Mouse (Mus musculus) splenic B cell, adult 2 months (primary cell): Measurements from ENCODE around the gene Nfia.

ENCODE experiments used
- DNase-seq: peaks from one replicate; pipeline ENCODE4 v3.0.0-alpha.2; 2011; ENCODE audit warnings: low read depth, low spot score
- H3K27me3 ChIP-seq: 2 replicates; pipeline ENCODE4 v1.6.1; 2012; ENCODE audit warnings: mild to moderate bottlenecking, low read length, moderate library complexity, mixed read lengths; ENCODE audit not compliant: control insufficient read depth, poor library complexity, insufficient read depth, severe bottlenecking
- H3K36me3 ChIP-seq: 2 replicates; pipeline ENCODE4 v1.6.1; 2012; ENCODE audit warnings: mild to moderate bottlenecking, low read length, moderate library complexity, mixed read lengths; ENCODE audit not compliant: control insufficient read depth, poor library complexity, insufficient read depth, severe bottlenecking

The Nfia gene

GRCm38 (mm10) chr4:98058182-98058581, 285.6 kb downstream of the Nfia start:
- DNase-seq, result no peak
- H3K27me3 ChIP-seq, result no peaks in the 10 kb centered on the region

GRCm38 (mm10) chr4:98060601-98061000, 288.1 kb downstream of the Nfia start:
- H3K27me3 ChIP-seq, result no peaks in the 10 kb centered on the region
- H3K36me3 ChIP-seq, result no peaks in the 10 kb centered on the region
- no peak for DNase-seq

More at GRCm38 (mm10) chr4:98058182-98058581, 285.6 kb downstream of the Nfia start:
- no peaks in the 10 kb centered on the region for H3K36me3 ChIP-seq

- Histone ChIP-seq H3K27me3 (no peaks in the 10 kb centered on the region), H3K36me3 (no peaks in the 10 kb centered on the region)
- no peak for DNase-seq
Measured at GRCm38 (mm10) chr4:98061086-98061485, 288.6 kb downstream of the Nfia start.

- DNase-seq, result no peak
- Histone ChIP-seq H3K27me3 (no peaks in the 10 kb centered on the region), H3K36me3 (no peaks in the 10 kb centered on the region)
Measured at GRCm38 (mm10) chr4:98063280-98063679, 290.7 kb downstream of the Nfia start.

GRCm38 (mm10) chr4:98076106-98076505, 303.6 kb downstream of the Nfia start:
- DNase-seq, result no peak
- H3K36me3 ChIP-seq, result no peaks in the 10 kb centered on the region
- H3K27me3 ChIP-seq, result no peaks in the 10 kb centered on the region

GRCm38 (mm10) chr4:98076624-98077023, 304.1 kb downstream of the Nfia start:
- Histone ChIP-seq H3K27me3 (no peaks in the 10 kb centered on the region), H3K36me3 (no peaks in the 10 kb centered on the region)
- no peak for DNase-seq

- H3K36me3 ChIP-seq, result no peaks in the 10 kb centered on the region
- H3K27me3 ChIP-seq, result no peaks in the 10 kb centered on the region
- DNase-seq, result no peak
Measured at GRCm38 (mm10) chr4:98080586-98080985, 308.1 kb downstream of the Nfia start.

DNA sequence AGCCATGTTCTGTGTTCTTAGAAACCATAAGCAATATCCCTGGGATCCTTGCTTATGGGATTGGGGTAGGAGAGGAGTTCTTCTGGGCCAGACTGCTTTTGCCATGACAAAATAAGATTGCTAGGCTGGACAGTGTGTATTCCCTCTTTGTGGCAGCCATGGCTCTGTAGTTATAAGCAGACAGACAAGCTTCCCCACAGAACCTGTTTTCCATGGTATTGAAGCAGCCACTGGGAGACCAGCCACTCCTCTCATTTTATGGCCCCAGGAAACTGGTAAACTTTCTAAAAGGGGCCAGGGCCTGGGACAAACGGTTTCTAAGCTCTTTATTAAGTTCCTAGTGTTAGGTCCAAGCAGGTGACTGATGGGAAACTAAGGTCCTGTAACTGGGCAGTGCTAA, 309.4 kb downstream of the Nfia start:
- Histone ChIP-seq H3K36me3 (no peaks in the 10 kb centered on the region), H3K27me3 (no peaks in the 10 kb centered on the region)
- no peak for DNase-seq

GRCm38 (mm10) chr4:98082512-98082911, 310.0 kb downstream of the Nfia start:
- H3K36me3 ChIP-seq, result no peaks in the 10 kb centered on the region
- DNase-seq, result no peak
- H3K27me3 ChIP-seq, result no peaks in the 10 kb centered on the region

GRCm38 (mm10) chr4:98085060-98085459, 312.5 kb downstream of the Nfia start:
- DNase-seq, result no peak
- H3K36me3 ChIP-seq, result no peaks in the 10 kb centered on the region
- H3K27me3 ChIP-seq, result no peaks in the 10 kb centered on the region

DNA sequence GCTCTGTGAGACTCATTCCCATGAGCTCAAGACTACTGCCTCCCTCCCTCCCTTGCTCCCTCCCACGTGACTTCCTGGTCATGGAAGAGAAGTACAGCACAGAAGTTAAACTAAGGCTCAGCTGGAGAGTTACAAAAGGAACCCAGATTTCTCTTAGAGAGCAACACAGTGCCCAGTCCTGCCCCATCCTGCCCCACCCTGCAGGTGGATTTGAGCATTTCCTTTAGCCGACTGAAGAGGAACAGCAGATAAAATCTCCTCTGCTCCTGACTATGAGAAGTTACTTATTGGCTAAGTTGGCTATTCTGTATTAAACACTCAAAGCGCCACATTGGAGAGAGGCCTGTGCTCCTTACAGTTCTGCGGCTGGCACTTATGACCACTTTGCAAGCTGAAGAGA, 314.4 kb downstream of the Nfia start:
- Histone ChIP-seq H3K36me3 (no peaks in the 10 kb centered on the region), H3K27me3 (no peaks in the 10 kb centered on the region)
- DNase-seq, result no peak

- no peaks in the 10 kb centered on the region for H3K36me3 ChIP-seq
- no peak for DNase-seq
- H3K27me3 ChIP-seq, result no peaks in the 10 kb centered on the region
Measured at GRCm38 (mm10) chr4:98089985-98090384, 317.5 kb downstream of the Nfia start.

GRCm38 (mm10) chr4:98090586-98090985, 318.1 kb downstream of the Nfia start:
- no peaks in the 10 kb centered on the region for H3K27me3 ChIP-seq
- no peak for DNase-seq

GRCm38 (mm10) chr4:98091368-98091827, 318.9 kb downstream of the Nfia start:
- peak; percentile 44 for DNase-seq
- no peaks in the 10 kb centered on the region for H3K27me3 ChIP-seq

More at GRCm38 (mm10) chr4:98090586-98090985, 318.1 kb downstream of the Nfia start:
- H3K36me3 ChIP-seq, result no peaks in the 10 kb centered on the region

GRCm38 (mm10) chr4:98091901-98092472, 319.5 kb downstream of the Nfia start:
- H3K36me3 ChIP-seq, result no peaks in the 10 kb centered on the region
- no peaks in the 10 kb centered on the region for H3K27me3 ChIP-seq
- DNase-seq, result no peak

More at GRCm38 (mm10) chr4:98091368-98091827, 318.9 kb downstream of the Nfia start:
- no peaks in the 10 kb centered on the region for H3K36me3 ChIP-seq
